Mouse (Mus musculus) hindbrain, embryonic 16.5 days (tissue): ENCODE data around the gene Dennd2c. TPM values are rescaled to one million over a fixed set of nuclear protein-coding genes. Genes with fewer than 3 reads are reported as not detected.
"Not testable (repeated sequence)": the region's sequence is repeated elsewhere in the genome, so short reads cannot be mapped to it uniquely, and the experiment has no call there.

Source experiments
- ATAC-seq: fragments of 200-750 bp; cut with Nextera tagmentation; 2 replicates; pipeline ENCODE4 v1.8.0; 2017; ENCODE audit warnings: moderate TSS enrichment, moderate library complexity
- H3K27ac ChIP-seq: fragments of 300-500 bp; sonication (generic); 2 replicates; pipeline ENCODE4 v1.5.1; 2014; ENCODE audit warnings: low read depth, mild to moderate bottlenecking, control low read depth, low read length, moderate library complexity
- H3K27me3 ChIP-seq: fragments of 300-500 bp; sonication (generic); replicated peaks from 2 replicates; pipeline ENCODE4 v1.6.1; 2014; ENCODE audit warnings: low read length; ENCODE audit not compliant: control insufficient read depth, insufficient read depth
- H3K36me3 ChIP-seq: fragments of 300-500 bp; sonication (generic); 2 replicates; pipeline ENCODE4 v1.6.1; 2014; ENCODE audit warnings: mild to moderate bottlenecking, low read length, moderate library complexity, mixed read lengths; ENCODE audit not compliant: control insufficient read depth, insufficient read depth
- H3K4me1 ChIP-seq: fragments of 300-500 bp; sonication (generic); 2 replicates; pipeline ENCODE4 v1.6.1; 2014; ENCODE audit warnings: low read depth, low read length; ENCODE audit not compliant: control insufficient read depth, insufficient read depth
- H3K4me2 ChIP-seq: fragments of 300-500 bp; sonication (generic); 2 replicates; pipeline ENCODE4 v1.6.1; 2014; ENCODE audit warnings: mild to moderate bottlenecking, low read length, control low read depth, moderate library complexity
- H3K4me3 ChIP-seq: fragments of 300-500 bp; sonication (generic); 2 replicates; pipeline ENCODE4 v1.5.1; 2014; ENCODE audit warnings: mild to moderate bottlenecking, low read length, control low read depth, moderate library complexity
- H3K9ac ChIP-seq: fragments of 300-500 bp; sonication (generic); 2 replicates; pipeline ENCODE4 v1.6.1; 2014; ENCODE audit warnings: low read depth, mild to moderate bottlenecking, control low read depth, low read length, moderate library complexity
- H3K9me3 ChIP-seq: fragments of 300-500 bp; sonication (generic); 2 replicates; pipeline ENCODE4 v1.6.1; 2014; ENCODE audit warnings: mild to moderate bottlenecking, low read length, moderate library complexity; ENCODE audit not compliant: control insufficient read depth
- WGBS: fragments of 180-500 bp; shearing (Covaris S2); extraction: QIAGEN DNeasy Blood & Tissue Kit; methylation state at CpG from one replicate; pipeline ENCODE4 v1.1.7; 2014; 5-methylcytosine and 5-hydroxymethylcytosine counted together
- polyA plus RNA-seq: library from polyadenylated mRNA; unstranded; fragments of >200 nt; fragmentation: Nextera tagmentation; extraction: Ambion mirVana; gene quantifications from 2 replicates; pipeline ENCODE4 v1.2.1, GENCODE M21; 2015

The Dennd2c gene
- polyA plus RNA-seq, 1 experiment from 2014 or later: 1.0 TPM

DNA sequence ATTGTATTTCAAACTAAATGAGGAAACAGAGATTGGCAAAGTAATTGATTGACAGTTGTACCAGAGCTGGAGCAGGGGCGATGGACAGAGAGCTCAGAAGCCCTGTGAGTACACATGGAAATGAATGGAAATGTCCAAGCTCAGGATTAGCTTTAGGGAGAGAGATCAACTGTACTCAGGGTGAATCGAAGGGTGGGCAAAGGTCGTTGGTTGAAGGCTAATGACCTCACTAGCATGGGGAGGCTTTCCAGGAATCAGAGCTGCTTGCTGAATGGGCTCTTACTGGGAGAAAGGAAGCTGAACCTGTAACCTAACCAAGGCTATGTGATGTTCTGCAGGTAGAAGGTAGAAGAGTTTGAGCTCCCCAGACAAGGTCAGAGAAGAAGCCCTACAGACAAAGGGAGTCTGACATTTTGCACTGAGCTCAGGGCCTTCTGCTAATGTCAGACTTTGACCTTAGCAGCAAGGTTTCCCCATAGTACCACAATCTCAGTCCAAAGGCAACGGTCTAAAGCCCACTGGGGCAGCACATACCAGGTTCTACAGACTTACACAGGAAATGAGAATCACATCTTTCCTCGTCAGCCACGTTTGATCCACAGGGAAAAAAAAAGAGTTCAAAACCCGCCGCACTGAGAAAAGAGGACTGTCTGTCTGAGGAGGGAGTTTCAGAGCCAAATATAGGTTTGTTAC lies 112.3 kb downstream of the Dennd2c start:
- no peaks in the 10 kb centered on the region for H3K36me3 ChIP-seq
- no peaks in the 10 kb centered on the region for H3K4me1 ChIP-seq
- H3K4me2 ChIP-seq: no peak overlapping the region
- WGBS: 81% methylated on average over 8 of the region's 8 CpGs
- no peak for ATAC-seq
- H3K9ac ChIP-seq: no peak overlapping the region
- no peak overlapping the region for H3K4me3 ChIP-seq
- no peaks in the 10 kb centered on the region for H3K27me3 ChIP-seq
- no peaks in the 10 kb centered on the region for H3K9me3 ChIP-seq
- H3K27ac ChIP-seq: no peak overlapping the region

DNA sequence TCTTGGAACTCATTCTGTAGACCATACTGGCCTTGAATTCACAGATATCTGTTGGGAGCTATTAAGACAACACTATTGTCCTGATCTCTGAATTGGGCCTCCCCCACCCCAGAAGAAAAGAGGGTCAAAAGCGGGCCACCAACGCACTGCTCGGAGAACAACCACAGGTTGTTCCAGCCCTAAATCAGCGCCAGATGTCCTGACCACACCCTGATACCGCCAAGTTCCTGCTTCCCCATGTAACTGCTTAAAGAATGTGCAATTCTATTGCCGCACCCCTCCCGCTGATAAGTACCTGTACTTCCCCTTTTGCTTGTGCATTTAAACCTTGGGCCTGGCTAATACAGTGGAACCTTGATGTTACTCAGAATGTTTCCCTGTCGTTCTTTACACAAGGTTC lies 113.0 kb downstream of the Dennd2c start:
- H3K36me3 ChIP-seq, H3K9me3 ChIP-seq, H3K27ac ChIP-seq, H3K4me1 ChIP-seq, H3K9ac ChIP-seq, H3K27me3 ChIP-seq, ATAC-seq, H3K4me3 ChIP-seq, H3K4me2 ChIP-seq: not testable (repeated sequence)
- WGBS: 93% methylated on average over 8 of the region's 8 CpGs

Other genes starting within 250 kb of the Dennd2c start
- gene Sycp1, start 166.5 kb upstream of the Dennd2c start, polyA plus RNA-seq: not detected in 2 replicates
- 0.09 TPM in 1 of 2 replicates, not detected in the other for gene Nr1h5, start 138.5 kb upstream of the Dennd2c start, polyA plus RNA-seq
- gene Sike1, start 106.9 kb upstream of the Dennd2c start, polyA plus RNA-seq: 58.0 and 60.8 TPM in 2 replicates
- 312 and 328 TPM in 2 replicates for gene Csde1, start 82.2 kb upstream of the Dennd2c start, polyA plus RNA-seq
- 78.9 and 97.5 TPM in 2 replicates for gene Nras, start 44.3 kb upstream of the Dennd2c start, polyA plus RNA-seq
- 1.2 TPM in 1 of 2 replicates, not detected in the other for gene Ampd1, start 28.6 kb upstream of the Dennd2c start, polyA plus RNA-seq
- gene Bcas2, start 69.1 kb downstream of the Dennd2c start, polyA plus RNA-seq: 200 and 203 TPM in 2 replicates
- gene Trim33, start 176.7 kb downstream of the Dennd2c start, polyA plus RNA-seq: 19.4 and 21.7 TPM in 2 replicates